Mouse (Mus musculus) testis, adult 2 months (tissue): Measurements from ENCODE around the gene Arhgap40.

Experiments
- CTCF ChIP-seq: fragments of 200-500 bp; IDR thresholded peaks from 2 replicates; pipeline ENCODE4 v1.5.1; 2012; ENCODE audit warnings: low read depth, mild to moderate bottlenecking, inconsistent platforms, low read length, moderate library complexity; ENCODE audit not compliant: control insufficient read depth, insufficient read depth, insufficient replicate concordance
- POLR2A ChIP-seq: fragments of 200-500 bp; IDR thresholded peaks from 2 replicates; pipeline ENCODE4 v1.6.1; 2012; ENCODE audit warnings: low read depth, mild to moderate bottlenecking, inconsistent platforms, low read length, moderate library complexity; ENCODE audit not compliant: control insufficient read depth

DNA sequence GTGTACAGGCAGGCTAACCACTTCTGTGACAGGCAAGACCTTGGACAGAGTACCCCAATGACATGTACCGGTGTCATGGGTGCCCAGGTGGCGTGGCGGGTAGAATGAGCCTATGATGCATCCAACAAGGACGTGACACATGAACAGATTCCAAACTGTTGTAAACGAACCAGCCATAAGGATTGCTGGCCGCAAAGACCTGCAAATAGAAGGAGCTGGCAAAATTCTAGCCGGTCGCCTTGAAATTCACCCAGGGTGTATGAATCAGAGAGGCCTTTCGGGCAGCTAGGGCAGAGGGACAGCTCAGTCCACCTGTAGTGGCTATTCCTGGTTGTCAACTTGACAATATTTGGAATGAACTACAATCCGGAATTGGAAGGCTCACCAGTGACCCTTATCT, 41.8 kb downstream of the Arhgap40 start:
- TF ChIP-seq CTCF (no peak), POLR2A (no peak)
